Mouse (Mus musculus): ENCODE results near the gene Hist2h2ab.
A peak's percentile ranks its signal among the peaks of the same experiment; 100 is the strongest.

- TF ChIP-seq KAT2A (IDR thresholded peaks at IDR 0.05; ENCODE audit: insufficient replicate concordance, low read length) = no peak
- peak in 1 of 2 experiments; percentile 31; a peak in 2 of 4 replicates for TF ChIP-seq CTCF (conservative IDR thresholded peaks at IDR 0.05 in 1 of 2, IDR thresholded peaks at IDR 0.05 in 1 of 2; ENCODE audit: low read depth in 2 of 2, low read length in 2 of 2)
- no peak for TF ChIP-seq CHD1 (IDR thresholded peaks at IDR 0.05; ENCODE audit: low read depth, low read length)
- no peak for TF ChIP-seq POLR2A (IDR thresholded peaks at IDR 0.05; ENCODE audit: low read depth, low read length)
- TF ChIP-seq MAZ (IDR thresholded peaks at IDR 0.05; ENCODE audit: low read depth, low read length) = no peak
- no peak for TF ChIP-seq POLR2AphosphoS2 (IDR thresholded peaks at IDR 0.05; ENCODE audit: low read depth, low read length)
- no peak for TF ChIP-seq MAX (IDR thresholded peaks at IDR 0.05; ENCODE audit: low read length)
- no peak for TF ChIP-seq EP300 (IDR thresholded peaks at IDR 0.05; ENCODE audit: low read length)
- no peak for TF ChIP-seq ZMIZ1 (IDR thresholded peaks at IDR 0.05; ENCODE audit: low read depth, low read length)
- TF ChIP-seq E2F4 (IDR thresholded peaks at IDR 0.05; ENCODE audit: insufficient replicate concordance, low read depth, low read length) = no peak
- TF ChIP-seq MYC (IDR thresholded peaks at IDR 0.05; ENCODE audit: low read depth, low read length) = no peak
Measured at GRCm38 (mm10) chr3:96234914-96235313, 15.2 kb downstream of the Hist2h2ab start.

Measured in CH12.LX (cell line).